Mouse (Mus musculus): Measurements from ENCODE around the gene Gm10985. TPM values are rescaled to one million over a fixed set of nuclear protein-coding genes. Genes with fewer than 3 reads are reported as not detected.

The Gm10985 gene
- not detected for polyA plus RNA-seq (2017; shearing (Covaris generic))

DNA sequence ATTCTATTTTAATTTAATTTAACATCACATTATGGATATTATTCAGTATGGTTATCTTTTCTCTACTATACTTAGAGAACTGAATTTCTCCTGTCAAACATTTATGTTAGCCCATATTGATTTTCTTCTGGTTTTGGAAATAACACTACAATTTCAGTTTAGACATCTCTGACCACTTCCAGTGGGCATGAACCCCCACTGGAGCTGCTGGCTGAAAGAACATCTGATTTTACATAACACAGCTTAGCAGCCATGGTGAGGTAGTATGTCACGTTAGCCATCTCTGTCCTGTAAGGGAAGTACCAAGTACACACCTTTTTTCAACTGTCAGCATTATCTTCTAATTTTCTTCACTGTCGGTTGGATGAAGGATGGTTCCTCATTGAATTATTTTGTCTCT lies at the start of gene Gm10985:
Gene Gm10985, plus strand, starts transcription at position 301 of the 400 bp plus-strand sequence.

DNA sequence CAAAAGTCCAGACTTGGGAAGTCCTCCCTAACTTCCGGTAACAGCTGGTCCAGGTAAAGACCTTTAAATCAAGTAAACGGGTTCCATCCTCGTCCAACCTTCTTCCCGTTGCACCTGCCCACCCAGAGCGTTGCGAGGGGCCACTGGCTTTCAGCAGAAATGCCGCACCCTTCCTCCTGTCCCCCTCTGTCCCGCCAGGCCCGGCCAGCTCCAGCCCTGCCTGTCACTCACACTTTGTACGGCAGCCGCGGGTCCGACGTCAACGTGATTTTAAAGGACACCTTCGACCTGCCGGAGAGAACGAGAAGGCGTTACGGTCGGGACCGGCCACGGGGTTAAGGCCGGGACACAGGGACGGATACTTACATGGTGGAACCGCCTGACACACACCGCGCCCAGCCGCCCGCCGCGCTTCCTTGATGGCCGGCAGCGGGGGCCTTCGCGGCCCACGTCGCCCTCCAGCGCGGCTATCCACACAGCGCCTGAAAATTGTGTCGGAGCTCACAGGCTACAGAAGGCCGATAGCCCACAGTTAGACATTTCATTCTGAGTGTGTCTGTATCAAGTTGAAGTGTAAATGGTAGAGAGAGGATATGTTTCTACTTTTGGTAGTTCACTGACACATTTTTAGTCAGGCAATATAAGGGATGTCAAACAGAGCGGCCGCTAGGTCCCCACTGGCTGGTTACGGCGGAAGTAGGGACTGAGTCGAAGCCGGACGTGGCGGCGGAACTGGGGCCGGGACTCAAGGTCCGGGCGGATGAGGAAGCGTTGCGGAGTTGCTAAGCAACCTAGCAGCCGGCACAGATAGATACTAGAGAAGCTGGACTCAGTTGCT lies 18.7 kb downstream of the Gm10985 start, which contains the start of gene Ufm1:
Gene Ufm1, minus strand, starts transcription at position 448 of the 838 bp plus-strand sequence.

Other genes with a start within 250 kb of the Gm10985 start
- gene Frem2, start 187.7 kb upstream of the Gm10985 start, polyA plus RNA-seq (2017; shearing (Covaris generic)) = under 1 TPM; 0.04 to 0.54 TPM
- gene Ufm1, start 18.7 kb downstream of the Gm10985 start, polyA plus RNA-seq (2017; shearing (Covaris generic)) = 10 to 100 TPM; 55.3 to 55.7 TPM